Mouse (Mus musculus): ENCODE measurements at regions not wholly inside any gene's neighbourhood (a gene's known extent, or its start where the extent isn't known, plus 50 kb on each side); places are given as distances from the start of the nearest gene placed in this dataset.

DNA sequence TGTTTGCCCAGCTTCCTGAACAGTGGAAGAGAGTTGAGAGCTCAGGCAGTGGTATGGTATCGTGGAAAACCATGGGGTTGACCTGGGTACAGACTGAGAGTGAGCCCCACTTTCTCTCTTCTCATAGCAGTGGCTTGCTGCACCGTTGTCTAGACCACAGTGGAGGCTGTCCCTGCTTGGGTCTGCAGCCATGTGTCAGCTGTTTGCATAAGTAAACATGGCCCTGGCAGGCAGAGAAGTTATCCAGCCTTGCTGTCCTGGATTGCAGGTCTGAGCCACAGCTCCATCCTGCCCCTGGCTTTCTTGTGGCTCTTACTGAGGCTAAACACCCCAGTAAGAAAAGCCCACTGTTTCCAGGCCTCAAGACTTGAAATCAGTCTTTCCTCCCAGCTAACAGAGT, 60.2 kb upstream of the Dapl1 start:
- Histone ChIP-seq H3K9me3 (ENCODE audit: control insufficient read depth, low read length) (no peaks in the 10 kb centered on the region), H3K27me3 (ENCODE audit: control insufficient read depth, insufficient read depth, low read length) (no peaks in the 10 kb centered on the region)
- no peak for ATAC-seq (ENCODE audit: low FRiP score)

DNA sequence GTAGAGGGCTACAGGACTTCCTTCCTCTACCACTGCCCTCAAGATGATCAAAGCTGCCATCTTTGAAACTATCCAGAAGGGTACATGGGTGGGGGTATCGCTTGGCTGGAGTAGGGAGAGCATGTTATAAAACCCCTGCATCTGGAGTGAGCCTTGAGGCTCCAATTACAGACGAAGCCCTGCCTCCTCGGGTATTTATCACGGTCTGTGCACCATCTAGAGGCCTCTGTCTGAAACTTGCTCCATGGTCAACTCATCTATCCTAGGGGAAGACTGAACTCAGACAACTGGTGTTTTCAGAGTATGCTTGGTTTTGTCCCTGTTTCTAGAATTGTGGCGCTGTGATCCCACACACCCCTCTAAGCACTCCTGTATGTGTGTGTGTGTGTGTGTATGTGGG, 59.7 kb upstream of the Dapl1 start:
- Histone ChIP-seq H3K27ac (ENCODE audit: low read depth, low read length) (no peak overlapping the region), H3K4me2 (replicated peaks; ENCODE audit: low read depth, low read length) (no peak overlapping the region), H3K27me3 (ENCODE audit: control insufficient read depth, insufficient read depth, low read length) (no peaks in the 10 kb centered on the region), H3K9ac (ENCODE audit: low read depth, low read length) (no peak overlapping the region), H3K36me3 (ENCODE audit: control insufficient read depth, insufficient read depth, low read length) (no peaks in the 10 kb centered on the region), H3K4me1 (replicated peaks; ENCODE audit: control insufficient read depth, insufficient read depth, low read length) (no peaks in the 10 kb centered on the region), H3K4me3 (ENCODE audit: low read depth, low read length) (no peak overlapping the region), H3K9me3 (ENCODE audit: control insufficient read depth, low read length) (no peaks in the 10 kb centered on the region)
- DNase-seq (ENCODE audit: low spot score) (no peak), ATAC-seq (ENCODE audit: low FRiP score) (no peak)
- 63% methylated on average over 5 of the region's 5 CpGs for WGBS

More for the DNA sequence above, 60.2 kb upstream of the Dapl1 start:
- Histone ChIP-seq H3K4me1 (replicated peaks; ENCODE audit: control insufficient read depth, insufficient read depth, low read length) (no peaks in the 10 kb centered on the region), H3K36me3 (ENCODE audit: control insufficient read depth, insufficient read depth, low read length) (no peaks in the 10 kb centered on the region), H3K27ac (ENCODE audit: low read depth, low read length) (no peak overlapping the region), H3K4me3 (ENCODE audit: low read depth, low read length) (no peak overlapping the region), H3K4me2 (replicated peaks; ENCODE audit: low read depth, low read length) (no peak overlapping the region), H3K9ac (ENCODE audit: low read depth, low read length) (no peak overlapping the region)
- WGBS: 73% methylated on average over 2 of the region's 2 CpGs
- DNase-seq (ENCODE audit: low spot score): no peak

GRCm38 (mm10) chr2:59425876-59426275, 58.6 kb upstream of the Dapl1 start:
- H3K27me3 ChIP-seq (ENCODE audit: control insufficient read depth, insufficient read depth, low read length): no peaks in the 10 kb centered on the region
- H3K9ac ChIP-seq (ENCODE audit: low read depth, low read length): no peak overlapping the region
- H3K4me1 ChIP-seq (replicated peaks; ENCODE audit: control insufficient read depth, insufficient read depth, low read length): no peaks in the 10 kb centered on the region
- no peak for ATAC-seq (ENCODE audit: low FRiP score)
- 90% methylated on average over 4 of the region's 4 CpGs for WGBS
- no peak overlapping the region for H3K27ac ChIP-seq (ENCODE audit: low read depth, low read length)
- H3K4me3 ChIP-seq (ENCODE audit: low read depth, low read length): no peak overlapping the region
- H3K4me2 ChIP-seq (replicated peaks; ENCODE audit: low read depth, low read length): no peak overlapping the region
- no peaks in the 10 kb centered on the region for H3K36me3 ChIP-seq (ENCODE audit: control insufficient read depth, insufficient read depth, low read length)
- DNase-seq (ENCODE audit: low spot score): no peak
- H3K9me3 ChIP-seq (ENCODE audit: control insufficient read depth, low read length): no peaks in the 10 kb centered on the region

- H3K27me3 ChIP-seq (ENCODE audit: control insufficient read depth, insufficient read depth, low read length): no peaks in the 10 kb centered on the region
- DNase-seq (ENCODE audit: low spot score) (no peak), ATAC-seq (ENCODE audit: low FRiP score) (no peak)
- no peaks in the 10 kb centered on the region for H3K4me1 ChIP-seq (replicated peaks; ENCODE audit: control insufficient read depth, insufficient read depth, low read length)
- no peak overlapping the region for H3K9ac ChIP-seq (ENCODE audit: low read depth, low read length)
- no peaks in the 10 kb centered on the region for H3K36me3 ChIP-seq (ENCODE audit: control insufficient read depth, insufficient read depth, low read length)
- no peak overlapping the region for H3K4me3 ChIP-seq (ENCODE audit: low read depth, low read length)
- H3K27ac ChIP-seq (ENCODE audit: low read depth, low read length): no peak overlapping the region
- no peaks in the 10 kb centered on the region for H3K9me3 ChIP-seq (ENCODE audit: control insufficient read depth, low read length)
- no peak overlapping the region for H3K4me2 ChIP-seq (replicated peaks; ENCODE audit: low read depth, low read length)
- 89% methylated on average over 5 of the region's 5 CpGs for WGBS
These were observed 53.0 kb upstream of the Dapl1 start for GRCm38 (mm10) chr2:59431466-59431865.

DNA sequence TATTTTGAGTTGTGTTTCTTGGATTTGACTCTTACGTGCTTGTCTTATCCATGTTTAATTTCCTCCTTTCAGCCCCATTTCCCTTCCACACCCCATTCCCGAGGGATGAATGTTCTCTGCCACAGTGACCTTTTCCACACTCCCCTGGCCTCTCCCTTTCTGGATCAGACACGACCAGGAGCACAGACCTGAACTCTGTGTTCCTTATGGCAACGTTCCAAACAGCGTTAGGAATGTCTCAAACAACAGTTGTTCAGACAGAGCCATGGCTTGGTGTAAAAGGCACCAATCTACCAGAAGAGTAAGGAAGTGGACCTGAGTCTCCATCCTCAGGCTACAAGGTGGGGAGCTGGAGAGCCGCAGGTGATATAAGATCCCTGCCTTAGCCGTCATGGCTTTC, 52.6 kb upstream of the Dapl1 start:
- WGBS: 81% methylated on average over 7 of the region's 7 CpGs

More for the DNA sequence above, 52.6 kb upstream of the Dapl1 start:
- DNase-seq (ENCODE audit: low spot score): no peak
- ATAC-seq (ENCODE audit: low FRiP score): no peak
- no peaks in the 10 kb centered on the region for H3K27me3 ChIP-seq (ENCODE audit: control insufficient read depth, insufficient read depth, low read length)
- no peaks in the 10 kb centered on the region for H3K36me3 ChIP-seq (ENCODE audit: control insufficient read depth, insufficient read depth, low read length)
- H3K9me3 ChIP-seq (ENCODE audit: control insufficient read depth, low read length): no peaks in the 10 kb centered on the region
- no peak overlapping the region for H3K4me3 ChIP-seq (ENCODE audit: low read depth, low read length)
- no peak overlapping the region for H3K4me2 ChIP-seq (replicated peaks; ENCODE audit: low read depth, low read length)
- no peaks in the 10 kb centered on the region for H3K4me1 ChIP-seq (replicated peaks; ENCODE audit: control insufficient read depth, insufficient read depth, low read length)
- no peak overlapping the region for H3K9ac ChIP-seq (ENCODE audit: low read depth, low read length)
- no peak overlapping the region for H3K27ac ChIP-seq (ENCODE audit: low read depth, low read length)

All from hindbrain, embryonic 11.5 days (tissue).